Mouse (Mus musculus) bone marrow, adult 2 months (tissue): Measurements from ENCODE around the gene A130010J15Rik.

Experiments
- CTCF ChIP-seq: fragments of 200-500 bp; IDR thresholded peaks from 2 replicates; pipeline ENCODE4 v1.5.1; 2011; ENCODE audit warnings: low read length, control low read depth; ENCODE audit not compliant: control insufficient read depth, insufficient read depth
- POLR2A ChIP-seq: fragments of 200-500 bp; IDR thresholded peaks from 2 replicates; pipeline ENCODE4 v1.6.1; 2011; ENCODE audit warnings: low read depth, mild to moderate bottlenecking, control low read depth, low read length, borderline replicate concordance; ENCODE audit not compliant: control insufficient read depth

GRCm38 (mm10) chr1:193156316-193157110 is 11.3 kb upstream of the A130010J15Rik start:
- TF ChIP-seq CTCF (no peak), POLR2A (no peak)
